In the genomic region with DNA sequence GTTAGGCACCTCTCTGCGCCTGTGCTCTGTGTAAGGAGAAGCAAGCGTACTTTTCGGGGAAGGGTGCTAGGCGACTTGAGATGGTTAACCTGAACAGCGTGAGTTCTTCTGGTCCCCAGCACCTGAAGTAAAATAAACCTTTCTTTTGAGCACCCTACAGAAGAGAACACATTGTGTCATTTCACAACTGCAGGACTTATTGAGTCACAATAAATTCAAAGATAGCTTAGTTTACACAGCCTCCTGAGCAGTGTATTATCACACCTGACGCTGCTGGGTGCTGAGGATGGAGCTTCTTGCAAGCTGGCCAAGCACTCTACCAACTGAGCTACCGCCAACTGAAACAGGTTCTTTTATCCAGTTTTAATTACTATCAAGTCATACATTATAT, we compare ENCODE assay signal across 8 mouse cellular contexts. TPM values are rescaled to one million over a fixed set of nuclear protein-coding genes. Genes with fewer than 3 reads are reported as not detected.
A peak's percentile ranks its signal among the peaks of the same experiment; 100 is the strongest.
DNase-seq lines count a peak whose midpoint lies in the region; ATAC-seq and TF ChIP-seq lines count a peak whose summit lies in the region.

No protein-coding gene starts in this region.

- ATAC-seq in heart, embryonic 11.5 days (replicated peaks; ENCODE audit: insufficient number of reproducible peaks, low FRiP score, low TSS enrichment) = no peak; the same call in 1 of the 2 replicates
- no peak for ATAC-seq in forebrain, postnatal 0 days
- no peak for ATAC-seq in liver, embryonic 16.5 days (ENCODE audit: low read depth)

- TF ChIP-seq CTCF in E14TG2a.4 (conservative IDR thresholded peaks at IDR 0.05; ENCODE audit: low read length) = no peak
- TF ChIP-seq CTCF in forebrain, postnatal 0 days (IDR thresholded peaks at IDR 0.05; ENCODE audit: low read depth) = no peak

- peaks cover 6% of the 10 kb centered on the region; the same call in 1 of the 2 replicates for H3K4me1 ChIP-seq in heart, embryonic 11.5 days (ENCODE audit: control insufficient read depth, insufficient read depth, low read length)
- H3K4me1 ChIP-seq in E14TG2a.4 (replicated peaks; ENCODE audit: low read depth, low read length) = peaks cover 20% of the 10 kb centered on the region
- H3K4me1 ChIP-seq in forebrain, postnatal 0 days (ENCODE audit: insufficient read depth) = peaks cover 18% of the 10 kb centered on the region
- peaks cover 16% of the 10 kb centered on the region for H3K4me1 ChIP-seq in liver, embryonic 16.5 days (ENCODE audit: control insufficient read depth, low read depth, low read length)

- H3K27ac ChIP-seq in heart, embryonic 11.5 days (ENCODE audit: low read depth, low read length) = 0 out of 2 replicates have a peak overlapping the region, but pooled peaks have one; percentile 3
- H3K27ac ChIP-seq in forebrain, postnatal 0 days (ENCODE audit: low read depth, low read length) = peak overlapping the region; percentile 81
- H3K27ac ChIP-seq in liver, embryonic 16.5 days (ENCODE audit: low read length) = peak overlapping the region; percentile 76

- H3K9me3 ChIP-seq in heart, embryonic 11.5 days (replicated peaks; ENCODE audit: control insufficient read depth, low read length) = no peaks in the 10 kb centered on the region
- peaks cover 11% of the 10 kb centered on the region for H3K9me3 ChIP-seq in E14TG2a.4 (ENCODE audit: low read length)
- no peaks in the 10 kb centered on the region for H3K9me3 ChIP-seq in forebrain, postnatal 0 days (ENCODE audit: low read length)
- no peaks in the 10 kb centered on the region; the same call in 1 of the 2 replicates for H3K9me3 ChIP-seq in liver, embryonic 16.5 days (replicated peaks; ENCODE audit: control insufficient read depth, low read length)

- no peaks in the 10 kb centered on the region for H3K27me3 ChIP-seq in heart, embryonic 11.5 days (ENCODE audit: control insufficient read depth, insufficient read depth, low read length)
- no peaks in the 10 kb centered on the region for H3K27me3 ChIP-seq in E14TG2a.4 (ENCODE audit: insufficient read depth, low read length)
- H3K27me3 ChIP-seq in forebrain, postnatal 0 days (ENCODE audit: insufficient read depth, low read length) = no peaks in the 10 kb centered on the region
- no peaks in the 10 kb centered on the region for H3K27me3 ChIP-seq in liver, embryonic 16.5 days (ENCODE audit: control insufficient read depth, insufficient read depth, low read depth, low read length)

- H3K9ac ChIP-seq in heart, embryonic 11.5 days (ENCODE audit: low read depth, low read length) = peak overlapping the region; percentile 81
- H3K9ac ChIP-seq in forebrain, postnatal 0 days = peak overlapping the region; percentile 93
- peak overlapping the region; percentile 84 for H3K9ac ChIP-seq in liver, embryonic 16.5 days (ENCODE audit: low read depth, low read length)

- no peak for DNase-seq in heart, postnatal 25 days (ENCODE audit: low spot score)
- DNase-seq in forebrain, postnatal 0 days = no peak
- DNase-seq in T-cell, adult 2 months (ENCODE audit: low spot score) = no peak
- DNase-seq in layer of hippocampus, postnatal 10 days (ENCODE audit: low spot score in 2 of 2) = no peak
- DNase-seq in cerebellum, adult 9-10 months = no peak

- peak overlapping the region; percentile 78 for H3K4me3 ChIP-seq in heart, embryonic 11.5 days (ENCODE audit: low read depth, low read length)
- H3K4me3 ChIP-seq in E14TG2a.4 (replicated peaks; ENCODE audit: low read length) = peak overlapping the region; percentile 95
- H3K4me3 ChIP-seq in forebrain, postnatal 0 days (ENCODE audit: low read depth, low read length) = peak overlapping the region; percentile 95
- H3K4me3 ChIP-seq in liver, embryonic 16.5 days (ENCODE audit: low read depth, low read length) = peak overlapping the region; percentile 77

- 31% methylated on average over 7 of the region's 7 CpGs for WGBS in heart, embryonic 11.5 days (ENCODE audit: insufficient replicate concordance)
- 23% methylated on average over 7 of the region's 7 CpGs for WGBS in forebrain, postnatal 0 days
- 30% methylated on average over 7 of the region's 7 CpGs for WGBS in liver, embryonic 16.5 days (ENCODE audit: insufficient replicate concordance)

- H3K36me3 ChIP-seq in heart, embryonic 11.5 days (ENCODE audit: control insufficient read depth, insufficient read depth, low read length) = no peaks in the 10 kb centered on the region
- H3K36me3 ChIP-seq in E14TG2a.4 (ENCODE audit: insufficient read depth, low read length) = peaks cover 35% of the 10 kb centered on the region
- H3K36me3 ChIP-seq in forebrain, postnatal 0 days (ENCODE audit: insufficient read depth) = peaks cover 12% of the 10 kb centered on the region
- peaks cover 9% of the 10 kb centered on the region for H3K36me3 ChIP-seq in liver, embryonic 16.5 days (ENCODE audit: control insufficient read depth, insufficient read depth)

- intact Hi-C loops in heart, postnatal 25 days (cut with DNase I) = no loop called here

- H3K4me2 ChIP-seq in heart, embryonic 11.5 days = peak overlapping the region; percentile 82
- H3K4me2 ChIP-seq in forebrain, postnatal 0 days (ENCODE audit: low read depth) = peak overlapping the region; percentile 83
- H3K4me2 ChIP-seq in liver, embryonic 16.5 days (ENCODE audit: low read depth, low read length) = peak overlapping the region; percentile 67

RNA-seq across cellular contexts. Expression of gene Tmed4, which starts 0.4 kb away (rescaled TPM):
- polyA plus RNA-seq in heart, embryonic 11.5 days (2014; fragmentation: Nextera tagmentation; extraction: Ambion mirVana) = 92.0 and 94.3 TPM in 2 replicates
- 10 to 100 TPM; 76.6 to 89.2 TPM for total RNA-seq in heart, postnatal 25 days (2021)
- total RNA-seq in forebrain, postnatal 0 days (2014; rRNA removed) = 67.9 and 70.4 TPM in 2 replicates
- 95.0 and 95.5 TPM in 2 replicates for polyA plus RNA-seq in forebrain, postnatal 0 days (2015; fragmentation: Nextera tagmentation; extraction: Ambion mirVana)
- polyA plus RNA-seq in liver, embryonic 16.5 days (2015; fragmentation: Nextera tagmentation; extraction: Ambion mirVana) = 40.7 and 42.5 TPM in 2 replicates
- 10 to 100 TPM; 67.6 to 73.7 TPM for total RNA-seq in layer of hippocampus, postnatal 10 days (2021)

RNA-seq across cellular contexts. Expression of gene Ddx56, which starts 7.5 kb away (rescaled TPM):
- polyA plus RNA-seq in heart, embryonic 11.5 days (2014; fragmentation: Nextera tagmentation; extraction: Ambion mirVana) = 69.5 and 71.7 TPM in 2 replicates
- 10 to 100 TPM; 22.5 to 23.8 TPM for total RNA-seq in heart, postnatal 25 days (2021)
- 70.4 and 76.9 TPM in 2 replicates for total RNA-seq in forebrain, postnatal 0 days (2014; rRNA removed)
- polyA plus RNA-seq in forebrain, postnatal 0 days (2015; fragmentation: Nextera tagmentation; extraction: Ambion mirVana) = 65.7 and 71.3 TPM in 2 replicates
- polyA plus RNA-seq in liver, embryonic 16.5 days (2015; fragmentation: Nextera tagmentation; extraction: Ambion mirVana) = 40.2 and 42.1 TPM in 2 replicates
- 10 to 100 TPM; 48.8 to 50.9 TPM for total RNA-seq in layer of hippocampus, postnatal 10 days (2021)

RNA-seq across cellular contexts. Expression of gene Ogdh, which starts 16.3 kb away (rescaled TPM):
- 201 and 244 TPM in 2 replicates for polyA plus RNA-seq in heart, embryonic 11.5 days (2014; fragmentation: Nextera tagmentation; extraction: Ambion mirVana)
- total RNA-seq in heart, postnatal 25 days (2021) = 1,000 to 10,000 TPM; 1,619 to 1,687 TPM
- 75.8 and 97.4 TPM in 2 replicates for total RNA-seq in forebrain, postnatal 0 days (2014; rRNA removed)
- 107 and 124 TPM in 2 replicates for polyA plus RNA-seq in forebrain, postnatal 0 days (2015; fragmentation: Nextera tagmentation; extraction: Ambion mirVana)
- polyA plus RNA-seq in liver, embryonic 16.5 days (2015; fragmentation: Nextera tagmentation; extraction: Ambion mirVana) = 89.3 and 93.8 TPM in 2 replicates
- total RNA-seq in layer of hippocampus, postnatal 10 days (2021) = 100 to 1,000 TPM; 218 to 231 TPM

RNA-seq across cellular contexts. Expression of gene Npc1l1, which starts 45.1 kb away (rescaled TPM):
- polyA plus RNA-seq in heart, embryonic 11.5 days (2014; fragmentation: Nextera tagmentation; extraction: Ambion mirVana) = not detected in 2 replicates
- not detected for total RNA-seq in heart, postnatal 25 days (2021)
- not detected in 2 replicates for total RNA-seq in forebrain, postnatal 0 days (2014; rRNA removed)
- polyA plus RNA-seq in forebrain, postnatal 0 days (2015; fragmentation: Nextera tagmentation; extraction: Ambion mirVana) = not detected in 2 replicates
- polyA plus RNA-seq in liver, embryonic 16.5 days (2015; fragmentation: Nextera tagmentation; extraction: Ambion mirVana) = 0.05 and 0.26 TPM in 2 replicates
- total RNA-seq in layer of hippocampus, postnatal 10 days (2021) = under 1 TPM; 0.13 to 0.25 TPM

Comparison
In these comparisons a context has a peak if more than half of its experiments do, and no peak if none do; other contexts are left out.
1. H3K27ac ChIP-seq: peak in every context shown above with its lines; median percentile 81 in forebrain, postnatal 0 days; 76 in liver, embryonic 16.5 days; 3 in heart, embryonic 11.5 days.
2. RNA of gene Ogdh, which starts 16.3 kb away (total RNA-seq): 1,619 to 1,687 TPM in heart, postnatal 25 days; 218 to 231 TPM in layer of hippocampus, postnatal 10 days and 75.8 to 97.4 TPM in forebrain, postnatal 0 days; every median in the first group is over 4 times any median in the second.
3. Peak in every context shown above with its lines, with median percentiles within 50 percentile points of each other: H3K4me2 ChIP-seq, H3K4me3 ChIP-seq and H3K9ac ChIP-seq.